Mouse (Mus musculus): ENCODE results near the gene Ep300.
A peak's percentile ranks its signal among the peaks of the same experiment; 100 is the strongest.

Ep300 gene

DNA sequence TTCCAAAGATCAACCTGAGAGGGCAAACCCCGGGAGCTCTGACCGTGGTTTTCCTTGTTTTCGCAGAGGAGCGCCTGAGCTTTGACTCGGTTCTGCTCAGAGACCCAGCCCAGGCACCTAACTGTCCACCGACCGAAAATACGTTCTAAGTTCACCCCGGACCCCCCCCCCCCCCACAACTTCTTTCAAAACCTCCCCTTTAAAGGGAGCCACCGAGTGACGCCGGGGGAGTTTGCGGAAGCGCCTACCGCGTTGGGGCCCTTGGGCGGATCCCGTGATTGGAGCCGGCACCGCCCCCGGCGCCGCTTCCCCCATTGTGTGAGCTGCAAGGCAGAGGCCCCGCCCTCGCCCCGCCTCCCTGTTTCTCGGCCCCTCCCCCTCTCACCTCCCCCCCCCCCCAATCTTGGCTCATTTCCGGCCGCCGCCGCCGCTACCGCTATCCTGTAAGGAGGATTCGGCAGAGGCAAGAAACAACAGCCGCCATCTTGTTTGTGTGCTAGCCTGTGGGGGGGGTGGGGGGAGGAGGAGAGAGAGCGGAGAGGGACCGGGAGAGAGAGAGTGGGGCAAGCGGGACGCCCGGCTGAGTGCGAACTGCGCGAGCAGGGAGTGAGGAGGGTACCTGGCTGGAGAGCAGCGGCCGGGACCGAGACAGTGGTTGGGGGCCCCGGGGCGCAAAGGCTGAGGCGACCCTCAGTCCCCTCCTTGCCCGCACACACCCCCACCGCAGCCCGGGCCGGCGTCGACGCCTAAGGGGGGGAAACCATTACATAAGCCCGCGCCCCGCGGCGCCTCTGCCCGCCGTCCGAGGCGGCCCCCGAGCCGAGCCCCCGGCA is at the start of gene Ep300:
TSS of gene Ep300 (plus strand) at position 439 of the 833 bp plus-strand sequence.
- peak; percentile 93 for DNase-seq (ENCODE audit: low spot score)

DNA sequence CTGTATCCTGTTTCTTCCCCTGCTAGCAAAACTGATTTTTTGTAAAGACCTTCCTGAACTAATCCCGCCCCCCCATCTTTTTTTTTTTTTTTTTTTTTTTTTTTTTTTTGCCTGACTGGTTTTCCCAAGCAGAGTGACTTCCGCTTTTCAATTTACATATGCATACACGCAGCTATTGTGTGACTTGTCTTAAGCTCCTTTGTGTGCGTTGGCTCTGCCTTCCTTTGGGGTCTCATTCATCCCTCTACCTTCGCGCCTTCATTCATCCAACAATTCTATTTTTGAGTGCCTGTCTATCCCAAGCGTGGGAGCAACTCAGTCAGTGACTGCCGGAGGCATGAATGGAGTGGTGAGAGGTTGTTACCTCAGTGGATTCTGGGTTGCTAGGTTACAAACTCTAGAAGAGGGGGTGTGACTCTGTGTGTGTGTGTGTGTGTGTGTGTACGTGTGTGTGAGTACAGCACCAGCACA is 49.2 kb upstream of the Ep300 start:
- DNase-seq (ENCODE audit: low spot score) = no peak

DNA sequence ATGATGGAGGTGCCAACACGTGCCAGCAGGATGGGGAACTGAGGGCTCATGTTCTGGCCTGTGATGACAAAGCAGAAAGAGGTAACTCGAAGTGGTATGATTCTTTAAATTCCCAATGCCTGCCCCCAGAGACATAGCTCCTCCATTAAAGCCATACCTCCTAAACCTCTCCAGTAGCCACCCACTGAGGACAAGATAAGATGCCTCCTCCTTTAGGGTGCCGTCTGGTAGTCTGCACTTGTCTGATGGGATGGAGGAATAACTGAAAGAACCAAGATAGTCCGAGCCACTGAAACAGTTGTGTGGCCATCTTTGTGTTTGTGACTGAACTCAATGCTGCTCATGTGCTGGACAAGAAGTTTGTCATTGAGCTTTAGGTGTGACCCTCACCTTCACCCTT is 47.0 kb upstream of the Ep300 start:
- DNase-seq (ENCODE audit: low spot score) = no peak

DNA sequence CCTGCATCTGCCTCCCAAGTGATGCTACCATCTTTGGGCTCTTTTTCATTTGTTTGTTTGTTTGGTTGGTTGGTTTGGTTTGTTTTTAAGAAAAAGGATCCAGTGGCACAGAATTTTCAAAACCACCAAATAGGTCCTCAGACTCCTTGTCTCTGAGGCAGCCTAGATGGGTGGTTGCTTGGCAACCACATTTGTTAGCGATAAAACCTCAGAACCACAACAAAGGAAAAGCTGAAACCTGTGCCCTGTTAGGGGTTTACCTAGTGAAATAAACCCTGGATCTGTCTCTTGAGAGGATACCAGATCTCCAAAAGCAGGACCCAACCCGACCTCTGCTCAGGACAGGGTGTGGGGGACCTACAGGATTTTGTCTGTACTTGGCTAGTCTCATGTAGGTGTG is 45.6 kb upstream of the Ep300 start:
- no peak for DNase-seq (ENCODE audit: low spot score)

DNA sequence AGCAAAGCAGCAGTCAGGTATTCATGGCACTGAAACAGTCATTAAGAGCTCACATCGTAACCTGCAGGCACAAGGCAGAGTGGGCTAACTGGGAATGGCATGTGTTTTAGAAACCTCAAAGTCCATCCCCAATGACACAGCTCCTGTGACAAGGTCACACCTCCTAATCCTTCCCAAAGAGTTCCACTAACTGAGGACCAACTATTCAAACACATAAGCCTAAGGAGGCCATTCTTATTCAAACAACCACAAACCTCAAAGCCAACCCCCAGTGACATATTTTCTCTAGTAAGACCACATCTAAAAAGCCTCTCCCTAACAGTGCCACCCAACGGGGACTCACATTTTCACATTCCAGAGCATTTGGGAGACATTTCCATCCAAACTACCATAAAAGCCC is 40.2 kb upstream of the Ep300 start:
- no peak for DNase-seq (ENCODE audit: low spot score)

DNA sequence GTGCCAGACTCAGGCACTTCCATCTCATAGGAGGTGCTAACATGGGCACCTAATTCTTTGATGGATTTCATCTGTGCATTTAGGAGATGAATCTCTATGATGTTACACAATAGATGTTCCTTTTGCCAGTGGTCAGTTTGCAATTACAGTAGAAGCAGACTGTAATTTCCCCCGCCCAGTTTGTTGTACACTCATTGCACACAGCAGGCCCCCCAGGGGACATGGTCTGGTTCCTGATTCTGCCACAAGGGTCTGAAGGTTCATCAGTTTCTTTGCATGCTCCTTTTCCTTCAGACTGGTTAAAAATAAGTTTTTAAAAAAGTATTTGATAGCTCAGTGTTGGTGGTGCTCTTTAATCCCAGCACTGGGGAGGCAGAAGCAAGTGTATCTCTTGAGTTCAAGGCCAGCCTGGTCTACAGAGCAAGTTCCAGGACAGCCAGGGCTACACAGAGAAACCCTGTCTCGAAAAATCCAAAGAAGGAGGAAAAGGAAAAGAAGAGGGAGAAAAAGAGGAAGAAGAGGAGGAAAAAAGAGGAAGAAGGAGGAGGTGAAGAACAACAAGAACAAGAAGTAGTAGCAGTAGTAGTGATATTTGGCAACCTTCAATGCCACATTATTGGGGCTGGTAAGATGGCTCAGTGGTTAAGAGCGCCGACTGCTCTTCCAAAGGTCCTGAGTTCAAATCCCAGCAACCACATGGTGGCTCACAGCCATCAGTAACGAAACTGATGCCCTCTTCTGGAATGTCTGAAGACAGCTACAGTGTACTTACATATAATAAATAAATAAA is 39.6 kb upstream of the Ep300 start:
- DNase-seq (ENCODE audit: low spot score) = no peak

DNA sequence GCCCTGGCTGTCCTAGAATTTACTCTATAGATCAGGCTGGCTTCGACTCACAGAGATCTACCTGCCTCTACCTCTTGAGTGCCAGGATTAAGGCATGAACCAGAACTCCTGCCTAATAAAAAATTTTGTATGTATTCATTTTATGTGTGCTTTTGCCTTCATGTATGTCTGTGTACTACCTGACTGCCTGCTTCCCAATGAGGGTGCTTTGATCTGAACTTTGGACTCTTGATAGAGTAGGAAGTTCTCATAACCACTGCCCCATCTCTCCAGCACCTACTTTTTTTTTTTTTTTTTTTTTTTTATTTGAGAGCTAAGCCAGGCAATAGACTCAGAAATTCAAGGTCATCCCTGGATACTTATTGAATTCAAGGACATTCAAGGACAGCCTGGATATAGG is 31.7 kb upstream of the Ep300 start:
- DNase-seq (ENCODE audit: low spot score) = no peak

DNA sequence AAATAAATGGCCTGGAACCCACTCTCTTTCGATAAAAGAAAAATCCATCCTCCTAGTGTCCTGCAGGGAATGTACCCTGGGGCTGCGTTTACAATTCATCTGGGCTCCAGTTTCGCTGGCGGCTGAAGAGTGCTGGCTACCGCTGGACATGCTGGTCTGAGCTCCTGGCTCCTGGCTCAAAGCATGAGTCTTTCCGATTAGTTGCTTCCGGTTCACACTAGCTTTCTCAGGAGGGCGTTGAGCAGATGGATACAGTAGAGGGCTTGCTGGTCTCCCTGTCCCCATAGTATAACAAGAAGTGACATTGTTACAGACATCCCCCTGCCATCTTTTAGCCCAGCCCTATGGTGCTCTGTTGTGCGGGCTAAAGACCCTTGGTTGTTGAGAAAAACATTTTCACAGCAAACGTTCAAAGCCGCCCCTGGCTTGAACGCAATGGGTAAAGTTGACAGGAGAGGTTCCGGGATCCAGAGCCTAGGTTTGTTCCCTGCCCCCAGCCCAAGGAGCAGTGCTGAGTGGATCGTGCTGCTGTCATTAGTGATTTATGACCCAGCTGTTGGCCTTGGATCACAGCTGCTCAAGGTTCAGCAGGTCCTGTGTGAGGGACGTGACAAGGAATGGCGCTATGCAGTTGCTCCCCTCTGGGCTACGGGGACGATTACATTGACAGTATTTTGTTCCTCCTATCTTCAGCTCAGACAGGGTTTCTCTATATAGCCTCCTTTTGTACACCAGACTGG is 30.4 kb upstream of the Ep300 start:
- DNase-seq (ENCODE audit: low spot score) = no peak

DNA sequence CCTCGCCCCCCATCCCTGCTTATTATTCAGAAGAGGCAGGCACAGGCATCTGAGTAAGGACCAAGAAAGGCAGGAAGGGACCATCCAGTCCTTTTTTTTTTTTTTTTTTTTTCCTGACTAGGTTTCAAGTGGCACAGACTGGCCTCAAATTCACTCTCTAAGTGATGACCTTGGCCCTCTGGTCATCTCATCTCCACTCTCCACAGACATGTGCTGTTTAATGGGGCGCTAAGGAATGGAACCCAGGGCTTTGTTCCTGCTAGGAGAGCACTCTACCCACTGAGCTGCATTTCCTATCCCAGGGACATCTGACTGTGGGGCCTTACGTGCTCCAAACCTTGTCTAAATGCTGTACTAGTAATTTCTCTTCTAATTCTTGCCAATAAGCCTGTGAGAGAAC is 29.2 kb upstream of the Ep300 start:
- DNase-seq (ENCODE audit: low spot score) = no peak

DNA sequence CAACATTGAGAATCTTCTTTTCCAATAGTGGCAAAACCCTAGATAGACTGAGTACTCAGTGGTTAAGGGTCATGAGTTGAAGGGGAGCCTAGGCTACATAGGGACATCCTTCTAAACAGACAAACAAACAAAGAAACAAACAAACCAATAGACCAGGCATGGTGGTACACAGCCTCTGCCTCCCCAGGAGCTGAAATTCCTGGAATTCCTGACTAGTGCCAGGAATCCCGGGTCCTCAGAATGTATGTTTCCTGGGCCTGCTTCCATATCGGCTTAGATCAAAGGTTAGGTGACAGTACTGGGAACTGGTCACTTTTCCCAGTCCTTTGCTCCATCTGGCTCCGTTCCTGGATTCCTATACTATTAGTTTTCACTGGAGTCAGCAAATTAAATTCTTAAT is 23.6 kb upstream of the Ep300 start:
- DNase-seq (ENCODE audit: low spot score) = no peak

DNA sequence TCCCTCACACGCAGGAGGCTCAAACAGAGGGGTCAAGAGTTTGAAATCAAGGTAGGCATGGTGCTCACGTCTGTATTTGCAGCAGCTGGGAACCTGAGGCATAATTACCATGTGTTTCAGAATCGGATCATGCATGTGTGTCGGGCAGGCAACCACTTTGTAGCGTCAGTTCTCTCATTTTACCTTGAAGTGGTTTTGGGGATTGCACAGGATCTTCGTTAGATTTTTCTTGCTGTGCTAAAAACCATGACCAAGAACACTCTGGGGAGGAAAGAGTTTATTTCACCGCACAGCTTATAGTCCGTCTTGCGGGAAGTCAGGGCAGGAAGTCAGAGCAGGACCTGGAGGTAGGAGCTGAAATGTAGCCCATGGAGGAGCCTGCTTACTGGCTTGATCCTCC is 23.2 kb upstream of the Ep300 start:
- no peak for DNase-seq (ENCODE audit: low spot score)

DNA sequence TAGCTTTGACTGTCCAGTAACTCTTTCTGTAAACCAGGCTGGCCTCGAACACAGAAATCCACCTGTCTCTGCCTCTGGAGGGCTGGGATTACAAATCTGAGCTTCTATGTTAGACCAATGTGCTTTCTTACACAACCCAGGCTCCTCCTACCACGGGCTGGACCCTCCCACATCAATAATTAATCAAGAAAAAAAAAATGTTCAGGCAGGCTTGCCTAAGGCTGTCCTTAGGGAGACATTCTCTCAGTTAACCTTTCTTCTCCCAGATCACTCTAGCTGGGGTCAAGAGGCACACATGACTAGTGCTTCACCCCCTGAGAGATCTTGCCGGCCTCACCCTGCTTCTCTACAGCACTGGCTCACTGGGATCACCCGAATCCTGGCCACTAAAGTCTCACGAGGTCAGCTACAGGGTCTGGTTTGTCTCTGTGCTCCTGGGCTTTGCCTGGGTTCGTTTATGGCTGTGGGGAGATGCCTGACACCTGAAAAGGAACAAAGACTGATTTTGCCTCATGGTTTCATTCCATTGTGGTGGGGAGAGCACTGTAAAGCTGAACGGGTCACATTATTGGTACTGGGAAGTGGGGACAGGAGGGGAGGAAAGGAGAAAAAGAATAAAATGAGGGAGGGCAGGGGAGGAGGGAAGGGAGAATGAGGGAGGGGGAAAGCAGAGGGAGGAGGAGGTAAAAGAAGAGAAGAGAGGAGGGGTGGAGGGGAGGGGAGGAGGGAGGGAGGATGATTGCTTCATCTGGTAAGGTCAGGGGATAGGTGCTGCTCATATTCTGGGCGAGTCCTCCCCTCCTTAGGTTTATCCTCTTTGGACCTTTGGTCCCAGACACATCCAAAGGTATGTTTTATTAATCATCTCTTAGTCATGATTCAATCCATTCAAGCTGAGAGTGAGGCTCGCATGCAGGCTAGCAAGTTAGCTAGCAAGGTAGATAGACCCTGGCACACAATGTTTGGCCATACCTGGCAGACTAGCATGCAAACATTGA is 22.4 kb upstream of the Ep300 start:
- no peak for DNase-seq (ENCODE audit: low spot score)

DNA sequence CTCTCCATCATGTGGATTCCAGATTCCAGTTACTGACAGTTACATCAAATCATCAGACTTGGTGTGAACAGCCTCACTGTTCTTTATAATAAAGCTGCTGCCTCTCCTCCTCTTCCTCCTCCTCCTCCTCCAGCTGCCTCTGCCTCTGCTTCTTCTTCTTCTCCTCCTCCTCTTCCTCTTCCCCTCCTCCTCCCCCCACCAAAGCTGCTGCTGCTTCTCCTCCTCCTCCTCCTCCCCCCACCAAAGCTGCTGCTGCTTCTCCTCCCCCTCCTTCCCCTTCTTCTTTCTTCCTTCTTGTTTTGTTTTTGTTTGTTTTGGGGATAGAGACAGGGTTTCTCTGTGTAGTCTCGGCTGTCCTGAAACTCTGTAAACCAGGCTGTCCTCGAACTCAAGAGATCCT is 17.1 kb upstream of the Ep300 start:
- no peak for DNase-seq (ENCODE audit: low spot score)

DNA sequence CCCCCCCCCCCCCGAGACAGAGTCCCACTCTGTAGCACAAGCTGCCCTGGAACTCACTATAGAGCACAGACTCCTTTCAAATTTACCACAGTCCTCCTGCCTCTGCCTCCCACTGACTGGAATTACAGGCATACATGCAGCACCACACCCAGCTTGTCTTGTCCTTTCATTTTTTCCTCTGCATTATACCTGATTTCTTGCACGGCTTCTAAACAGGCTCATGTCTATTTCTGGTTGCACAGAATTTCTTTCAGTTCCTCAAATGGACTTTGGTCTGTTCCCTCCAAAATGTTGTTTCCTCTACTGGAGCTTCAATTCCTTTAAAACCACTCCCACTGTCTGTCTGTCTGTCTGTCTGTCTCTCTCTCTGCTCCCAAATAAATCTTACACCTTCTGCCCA is 16.6 kb upstream of the Ep300 start:
- no peak for DNase-seq (ENCODE audit: low spot score)

DNA sequence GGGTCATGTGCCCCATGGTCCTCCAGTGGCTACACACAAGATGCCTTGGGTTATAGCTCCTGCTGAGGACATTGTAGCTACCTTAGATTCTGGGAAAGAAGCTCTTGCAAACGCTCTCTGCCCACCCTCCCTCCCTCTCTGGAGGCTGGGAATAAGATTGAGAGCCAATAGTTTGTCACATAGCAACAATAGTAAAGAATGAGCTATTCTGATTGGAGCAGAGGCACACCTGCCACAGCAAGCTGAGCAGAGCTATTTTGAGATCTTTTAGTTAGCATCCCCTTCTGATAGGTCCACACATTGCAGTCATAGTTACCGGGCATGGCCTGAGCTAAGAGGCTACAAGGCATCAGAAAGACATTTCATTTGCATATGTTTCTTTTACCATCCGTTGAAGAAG is 8.2 kb upstream of the Ep300 start:
- DNase-seq (ENCODE audit: low spot score) = no peak

DNA sequence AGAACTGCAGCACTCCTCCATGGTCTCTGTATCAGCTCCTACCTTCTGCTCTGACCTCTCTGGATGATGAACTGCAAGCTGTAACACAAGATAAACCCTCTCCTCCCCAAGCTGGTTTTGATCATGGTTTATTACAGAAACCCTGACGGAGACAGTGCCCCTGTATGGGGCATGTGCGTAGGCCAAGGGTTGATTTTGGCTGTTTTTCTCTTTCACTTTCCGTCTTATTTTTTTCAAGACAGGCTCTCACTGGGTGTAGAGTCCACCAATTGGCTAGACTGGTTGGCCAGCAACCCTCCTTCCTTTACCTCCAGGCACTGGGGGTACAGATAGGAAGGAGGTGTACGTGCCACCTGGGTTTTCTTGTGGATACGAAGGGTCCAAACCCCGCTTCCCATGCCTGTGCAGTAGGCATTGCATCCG is 7.4 kb upstream of the Ep300 start:
- DNase-seq (ENCODE audit: low spot score) = peak; percentile 74

DNA sequence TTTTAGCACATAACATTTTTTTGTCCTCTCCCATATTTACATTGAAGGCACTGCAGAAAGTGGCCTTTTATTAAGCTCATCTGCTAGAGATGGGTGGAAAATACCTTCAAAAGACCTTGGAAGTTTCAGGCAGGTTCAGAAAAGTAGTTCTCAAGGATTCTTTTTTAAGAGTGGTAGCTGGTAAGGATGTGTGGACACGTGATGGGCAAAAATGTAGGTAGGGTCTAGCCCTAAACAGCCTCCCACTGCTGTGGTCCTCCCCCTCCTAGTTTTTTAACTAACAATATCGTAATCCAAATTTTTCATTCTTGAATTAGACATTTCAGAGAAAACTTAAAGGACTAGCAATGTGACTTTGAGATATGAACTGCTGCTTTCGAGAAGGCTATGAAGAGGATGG is 685 bp upstream of the Ep300 start:
- DNase-seq (ENCODE audit: low spot score) = no peak

DNA sequence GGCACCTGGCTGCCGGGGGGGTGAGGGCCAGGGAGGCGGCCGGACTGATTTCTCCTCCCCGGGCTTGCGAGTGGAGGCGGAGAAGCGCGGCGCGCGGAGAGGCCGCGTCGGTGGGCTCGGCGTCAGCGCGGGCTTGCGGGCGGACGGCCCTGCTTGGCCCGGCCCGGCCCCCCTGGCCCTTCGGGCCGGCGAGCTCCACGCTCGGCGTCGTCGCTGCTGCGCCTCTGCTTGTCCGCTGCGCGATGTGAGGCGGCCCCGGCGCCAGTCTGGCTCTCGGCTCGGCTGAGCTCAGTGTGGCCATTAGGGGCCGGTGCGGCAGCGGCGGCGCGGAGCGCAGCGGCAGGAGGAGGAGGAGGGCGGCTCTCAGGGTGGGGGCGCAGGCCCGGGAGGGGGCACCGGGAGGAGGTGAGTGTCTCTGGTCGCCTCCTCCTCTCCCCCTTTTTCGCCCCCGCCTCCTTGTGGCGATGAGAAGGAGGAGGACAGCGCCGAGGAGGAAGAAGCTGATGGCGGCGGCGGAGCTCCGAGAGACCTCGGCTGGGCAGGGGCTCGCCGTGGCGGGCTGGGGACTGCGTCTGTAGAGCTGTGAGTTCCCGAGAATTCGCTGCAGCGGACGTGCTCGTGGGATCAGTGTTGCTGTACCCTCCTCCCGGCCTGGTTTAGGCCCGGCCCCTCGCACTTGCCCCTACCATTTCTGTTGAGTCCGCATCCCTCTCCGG is 753 bp downstream of the Ep300 start:
- DNase-seq (ENCODE audit: low spot score) = peak; percentile 66

DNA sequence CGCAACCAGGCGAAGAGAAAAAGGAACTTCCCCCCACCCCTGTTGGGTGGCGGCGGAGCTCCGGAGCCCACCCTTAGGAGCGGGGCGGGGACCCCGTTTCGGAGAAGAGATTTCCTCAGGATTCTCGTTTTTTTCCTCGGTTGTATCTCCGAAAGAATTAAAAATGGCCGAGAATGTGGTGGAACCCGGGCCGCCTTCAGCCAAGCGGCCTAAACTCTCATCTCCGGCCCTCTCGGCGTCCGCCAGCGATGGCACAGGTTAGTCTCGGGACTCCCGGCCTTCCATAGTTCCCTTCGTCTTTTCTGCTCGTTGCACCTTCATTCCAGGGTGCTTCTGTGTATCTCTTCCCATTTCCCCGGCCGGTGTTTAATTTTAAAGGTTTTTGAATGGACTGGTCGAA is 1.3 kb downstream of the Ep300 start:
- DNase-seq (ENCODE audit: low spot score) = peak; percentile 37

DNA sequence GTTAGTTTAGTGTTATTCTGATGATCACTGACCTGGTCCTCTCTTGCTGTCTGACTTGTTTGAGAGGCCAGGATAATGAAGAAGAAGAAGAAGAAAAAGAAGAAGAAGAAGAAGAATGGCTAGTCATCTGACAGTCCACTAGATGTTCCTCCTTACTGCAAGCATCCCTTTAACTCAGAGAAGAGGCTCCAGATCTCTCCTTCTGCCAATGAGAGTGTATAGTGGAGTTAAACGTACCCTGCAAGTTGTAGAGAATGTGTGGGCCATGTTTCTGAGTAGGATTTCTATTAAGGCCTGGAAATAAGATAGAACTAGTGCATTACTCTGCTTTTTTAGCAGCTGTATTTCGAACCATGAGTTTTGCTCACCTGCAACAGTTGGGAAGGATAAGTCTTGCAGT is 2.5 kb downstream of the Ep300 start:
- DNase-seq (ENCODE audit: low spot score) = no peak
